Mouse (Mus musculus) urinary bladder, adult 2 months (tissue): Measurements from ENCODE around the gene Rnf130. TPM values are rescaled to one million over a fixed set of nuclear protein-coding genes. Genes with fewer than 3 reads are reported as not detected.
"Not testable (repeated sequence)": the region's sequence is repeated elsewhere in the genome, so short reads cannot be mapped to it uniquely, and the experiment has no call there.

Source experiments
- DNase-seq: peaks from one replicate; pipeline ENCODE4 v3.0.0; 2022; ENCODE audit warnings: low spot score
- polyA plus RNA-seq: library from polyadenylated mRNA; depleted of rRNA; stranded (reverse); fragments of >200 nt; gene quantifications from 2 replicates; pipeline ENCODE4 v1.2.3, GENCODE M21; 2012

The Rnf130 gene
- polyA plus RNA-seq, 1 experiment = 69.6 TPM

DNA sequence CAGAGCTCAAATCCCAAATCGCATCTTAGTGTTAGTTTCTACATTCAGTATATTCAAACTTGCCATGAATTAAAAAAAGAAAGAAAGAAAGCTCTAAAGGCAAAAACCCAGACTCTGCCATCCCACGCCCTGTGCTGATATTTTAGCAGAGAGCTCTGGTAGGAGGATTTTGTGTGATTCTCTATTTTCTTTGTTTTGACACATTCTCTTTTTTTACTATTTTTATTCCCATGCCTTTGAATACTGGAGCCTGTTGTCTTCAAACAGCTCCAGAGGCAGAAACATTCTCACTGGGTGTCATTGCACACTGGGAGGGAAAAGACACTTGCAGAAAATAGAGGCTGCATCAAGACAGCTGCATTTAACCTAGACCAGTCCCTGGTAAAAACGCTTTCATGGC lies 61.1 kb downstream of the Rnf130 start:
- DNase-seq = no peak

DNA sequence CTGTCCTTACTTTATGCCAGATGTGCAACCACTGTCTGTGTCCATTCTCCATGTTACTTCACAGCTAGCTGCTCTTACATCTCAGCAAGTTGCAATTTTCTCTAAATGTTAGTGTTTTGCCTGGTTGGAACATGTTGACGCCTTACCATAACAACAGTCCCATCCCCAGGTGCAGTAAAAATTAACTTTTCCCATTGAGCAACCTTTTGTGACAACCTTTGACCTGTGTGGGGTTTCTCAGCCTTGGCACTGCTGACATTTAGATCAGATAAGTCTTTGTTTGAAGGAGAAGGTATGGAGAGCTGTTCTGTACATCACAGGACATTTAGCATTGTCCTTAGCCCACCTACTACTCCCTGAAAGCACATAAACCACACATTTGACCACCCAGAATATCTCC lies 64.7 kb downstream of the Rnf130 start:
- DNase-seq = no peak

DNA sequence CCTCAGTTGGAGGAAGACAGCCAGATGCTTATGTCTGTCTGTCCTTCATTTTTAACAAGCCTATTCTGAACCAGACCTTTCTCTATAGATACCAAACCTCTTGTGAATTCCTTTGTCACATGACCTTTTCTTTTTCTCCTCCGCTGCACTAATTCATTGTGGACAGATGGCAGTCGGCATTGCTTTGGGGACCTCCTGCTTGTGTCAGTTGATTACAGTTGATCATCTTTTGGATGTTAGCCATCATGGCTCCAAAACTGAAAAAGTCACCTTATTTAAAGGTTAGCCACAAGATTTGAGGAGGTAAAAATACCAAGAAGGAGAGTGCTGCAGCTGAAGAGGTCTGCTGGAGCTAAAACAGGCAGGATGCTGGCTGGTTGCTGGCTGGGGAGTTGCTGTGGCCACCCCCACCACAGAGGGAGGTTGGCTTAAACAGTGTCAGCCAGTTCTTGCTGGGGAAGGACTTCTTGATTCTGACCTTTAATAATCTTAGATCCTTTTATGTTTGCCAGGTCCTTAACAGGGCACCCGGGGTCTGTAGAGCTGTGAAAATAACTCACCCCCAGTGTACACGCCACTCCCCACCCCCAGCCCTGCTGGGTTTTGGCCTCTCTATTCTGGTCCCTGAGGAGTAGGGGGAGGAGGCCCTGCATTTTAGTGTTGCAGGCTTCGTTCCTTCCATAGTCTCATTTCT lies 66.0 kb downstream of the Rnf130 start:
- no peak for DNase-seq

DNA sequence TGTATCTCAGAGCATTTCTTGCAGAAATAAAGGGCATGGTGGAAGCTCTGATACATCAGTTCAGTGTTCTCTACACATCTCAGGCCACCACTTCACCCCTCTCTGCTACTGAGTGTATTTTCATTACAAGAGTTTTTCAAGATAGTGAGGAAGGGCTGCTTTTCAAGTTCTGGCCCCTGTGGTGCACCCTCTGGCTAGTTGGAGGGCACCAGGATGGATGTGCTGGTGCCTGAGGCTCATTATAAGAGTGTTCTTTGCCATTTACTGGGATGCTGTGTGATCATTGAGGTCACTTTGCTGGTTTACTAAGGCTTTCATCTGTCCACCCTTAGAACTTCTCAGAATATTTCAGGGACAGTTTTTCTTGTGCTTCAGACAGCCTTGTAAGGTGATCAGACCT lies 66.5 kb downstream of the Rnf130 start:
- DNase-seq = no peak

- DNase-seq = no peak
These were observed 70.5 kb downstream of the Rnf130 start for GRCm38 (mm10) chr11:50095661-50096060.

DNA sequence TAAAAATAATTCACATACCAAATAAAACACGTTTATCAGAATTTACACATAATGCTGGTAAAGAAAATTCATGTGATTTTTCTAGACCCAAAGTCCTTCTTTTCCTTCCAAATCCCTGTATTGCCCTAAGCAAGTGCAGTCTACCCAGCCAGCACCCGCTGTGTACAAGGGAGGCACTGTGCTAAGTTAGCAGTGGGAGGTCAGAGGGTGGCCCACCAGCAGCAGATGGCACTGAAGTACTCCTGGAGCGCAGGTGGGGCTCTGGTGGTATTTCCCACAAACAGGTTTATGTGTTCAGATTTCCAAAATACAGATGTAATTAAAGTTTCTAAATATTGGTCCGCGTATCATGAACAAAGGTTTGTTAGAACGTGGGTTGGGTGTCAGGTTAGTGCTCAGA lies 71.9 kb downstream of the Rnf130 start:
- DNase-seq = no peak

DNA sequence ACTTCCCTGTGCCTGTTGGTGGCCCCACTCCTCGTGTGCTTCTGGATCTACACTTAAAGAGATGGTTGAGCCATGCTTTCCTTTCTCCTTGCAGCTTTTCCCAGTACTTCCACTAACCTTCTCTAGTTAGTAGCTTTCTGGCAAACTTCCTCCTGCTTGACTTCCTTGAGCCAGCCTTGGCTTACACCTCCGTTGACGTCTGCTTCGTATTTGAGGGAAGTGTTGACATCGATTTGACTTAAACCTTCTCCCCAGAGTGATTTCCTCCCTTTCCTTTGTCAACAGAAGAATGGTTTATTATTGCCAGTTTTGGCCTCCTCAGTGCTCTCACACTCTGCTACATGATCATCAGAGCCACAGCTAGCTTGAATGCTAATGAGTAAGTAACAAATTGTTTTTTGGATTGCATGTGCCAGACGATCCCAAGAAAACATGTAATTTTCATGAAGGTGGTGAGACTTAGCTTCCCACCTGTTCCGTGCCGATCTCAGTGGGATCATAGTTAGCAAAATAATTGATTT lies 73.9 kb downstream of the Rnf130 start:
- no peak for DNase-seq

DNA sequence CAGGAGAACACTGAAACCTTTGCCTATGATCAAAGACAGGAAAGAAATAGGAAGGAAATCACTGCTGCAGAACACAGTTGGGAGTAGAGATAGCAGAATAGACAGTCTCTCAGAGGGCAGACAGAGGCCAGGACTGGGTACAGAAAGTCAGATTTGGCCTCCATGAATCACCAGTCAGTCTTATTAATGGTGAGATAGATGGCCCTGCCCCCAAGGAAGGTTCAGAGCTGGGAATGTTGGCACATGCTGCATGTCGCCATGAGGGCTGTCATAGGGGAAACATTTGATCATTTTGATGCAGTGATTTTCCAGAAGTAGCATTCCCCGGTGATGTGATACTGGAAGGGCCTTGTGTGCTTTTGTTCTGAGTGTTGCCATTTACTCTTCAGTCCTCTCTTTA lies 74.5 kb downstream of the Rnf130 start:
- DNase-seq = no peak

DNA sequence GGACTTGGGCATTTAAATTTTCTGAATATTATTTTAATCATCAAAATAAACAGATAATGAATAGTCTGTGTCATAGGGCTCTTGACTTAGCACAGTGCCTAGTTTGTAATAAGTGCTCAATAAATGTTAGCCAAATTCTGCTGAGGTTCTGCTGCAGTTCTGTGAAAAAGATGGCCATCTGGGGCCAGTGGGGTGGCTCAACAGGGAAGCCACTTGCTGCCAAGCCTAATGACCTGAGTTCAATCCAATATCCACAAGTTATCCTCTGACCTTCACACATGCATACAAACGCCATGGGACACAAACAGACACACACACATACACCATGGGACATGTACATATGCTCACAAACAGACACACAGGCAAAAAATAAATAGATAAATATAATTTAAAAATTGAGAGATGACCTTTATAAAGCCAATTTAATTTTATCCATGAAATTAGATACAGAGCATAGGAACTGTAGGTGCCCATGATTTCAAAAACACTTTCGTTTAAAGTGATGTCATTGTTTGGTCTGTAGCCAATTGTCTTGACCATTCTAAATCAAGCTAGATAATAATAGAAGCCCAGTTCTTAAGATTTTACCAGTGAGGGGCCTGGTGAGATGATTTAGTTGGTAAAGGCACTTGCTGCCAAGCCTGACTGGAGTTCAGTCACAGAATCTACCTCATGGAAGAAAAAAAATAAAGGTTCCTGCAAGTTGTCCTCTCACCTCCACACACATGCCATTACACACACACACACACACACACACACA lies 75.6 kb downstream of the Rnf130 start:
- no peak for DNase-seq

DNA sequence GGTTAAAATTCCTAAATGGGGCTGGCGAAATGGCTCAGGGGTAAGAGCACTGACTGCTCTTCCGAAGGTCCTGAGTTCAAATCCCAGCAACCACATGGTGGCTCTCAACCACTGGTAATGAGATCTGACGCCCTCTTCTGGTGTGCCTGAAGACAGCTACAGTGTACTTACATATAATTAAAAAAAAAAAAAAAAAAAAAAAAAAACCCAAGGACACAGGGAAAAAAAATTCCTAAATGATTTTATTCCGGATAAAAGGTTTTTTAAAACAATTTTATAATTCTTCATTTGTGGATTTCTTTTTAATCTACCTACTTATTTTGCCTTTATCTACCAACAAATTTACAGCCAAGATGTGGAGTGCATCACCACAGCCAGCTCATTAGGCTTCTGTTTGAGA lies 76.8 kb downstream of the Rnf130 start:
- not testable (repeated sequence) for DNase-seq

GRCm38 (mm10) chr11:50104016-50104415 lies 78.9 kb downstream of the Rnf130 start:
- DNase-seq = no peak

DNA sequence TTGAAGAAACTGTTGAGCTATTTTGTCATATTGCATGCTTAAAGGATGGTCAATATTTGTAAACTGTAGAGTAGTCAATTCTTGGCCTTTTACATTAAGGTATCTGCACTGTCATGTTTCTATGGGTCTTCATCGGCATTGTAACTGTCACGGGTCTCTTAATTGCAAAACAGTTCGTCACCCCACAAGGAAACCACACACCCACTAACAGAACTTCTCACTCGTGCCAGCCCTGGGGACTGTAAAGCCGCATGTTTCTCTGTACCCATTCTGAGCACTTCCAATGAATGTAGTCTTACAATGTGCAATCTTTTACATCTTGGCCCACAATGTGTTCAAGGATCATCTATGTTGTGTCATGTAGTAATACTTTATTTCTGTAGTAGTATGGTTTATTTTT lies 80.1 kb downstream of the Rnf130 start:
- DNase-seq = no peak

DNA sequence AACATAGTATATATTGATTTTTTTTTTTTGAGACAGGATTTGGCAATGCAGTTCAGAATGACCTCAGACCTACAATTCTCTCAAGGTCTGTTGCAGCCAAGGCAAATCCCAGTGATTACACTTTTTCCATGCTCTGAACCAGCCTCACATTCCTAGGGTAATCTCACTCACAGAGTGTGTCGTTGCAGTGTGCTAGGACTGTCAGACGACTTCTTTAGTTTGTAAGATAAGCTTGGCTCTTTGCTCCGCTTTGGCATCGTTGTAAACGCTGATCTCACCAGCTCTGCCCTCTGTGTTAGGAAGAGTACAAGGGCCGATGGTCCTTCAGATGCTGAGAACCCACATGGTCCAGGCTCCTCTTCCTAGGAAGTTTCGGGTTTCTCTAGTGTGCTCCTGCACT lies 80.9 kb downstream of the Rnf130 start:
- DNase-seq = no peak

- no peak for DNase-seq
These were observed 83.7 kb downstream of the Rnf130 start for GRCm38 (mm10) chr11:50108823-50109244.

DNA sequence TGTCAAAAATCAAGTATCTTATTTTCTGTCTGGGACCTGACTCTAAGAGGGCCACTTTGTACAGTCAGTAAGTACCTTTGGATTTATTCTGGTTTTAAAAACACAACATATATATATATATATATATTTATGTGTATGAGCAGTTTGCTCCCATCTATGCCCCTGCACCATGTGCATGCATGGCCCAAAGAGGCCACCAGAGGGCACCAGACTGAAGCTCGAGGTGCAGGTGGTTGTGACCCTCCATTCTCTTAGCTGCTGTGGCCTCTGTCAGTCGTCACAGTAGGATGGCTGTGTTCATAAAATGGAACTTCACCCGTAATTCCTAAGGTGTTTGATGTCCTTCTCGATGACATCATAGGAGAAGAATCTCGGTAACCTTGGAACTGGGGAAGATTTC lies 89.2 kb downstream of the Rnf130 start:
- DNase-seq = peak; percentile 41

DNA sequence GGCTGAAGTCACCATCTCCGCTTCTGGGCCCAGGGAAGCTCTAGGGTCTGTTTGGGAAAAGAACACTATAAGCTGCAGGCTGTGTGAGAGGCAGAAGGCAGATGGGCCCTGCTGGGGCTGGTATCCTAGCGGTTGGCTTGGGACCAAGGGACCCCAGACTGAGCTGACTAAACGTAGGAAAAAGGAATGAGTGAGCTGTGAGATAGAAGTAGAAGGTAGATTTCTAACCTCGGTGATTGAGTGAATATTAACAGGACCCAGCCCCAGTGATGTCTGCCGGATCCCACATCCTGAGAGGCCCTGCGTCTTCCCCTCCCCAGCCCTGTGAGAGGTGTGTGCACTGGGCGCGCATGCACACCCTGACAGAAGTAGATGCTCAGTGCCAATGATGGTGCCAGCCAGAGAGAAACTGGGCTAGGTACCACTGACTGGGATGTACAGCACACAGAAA lies 97.5 kb downstream of the Rnf130 start:
- DNase-seq = no peak

DNA sequence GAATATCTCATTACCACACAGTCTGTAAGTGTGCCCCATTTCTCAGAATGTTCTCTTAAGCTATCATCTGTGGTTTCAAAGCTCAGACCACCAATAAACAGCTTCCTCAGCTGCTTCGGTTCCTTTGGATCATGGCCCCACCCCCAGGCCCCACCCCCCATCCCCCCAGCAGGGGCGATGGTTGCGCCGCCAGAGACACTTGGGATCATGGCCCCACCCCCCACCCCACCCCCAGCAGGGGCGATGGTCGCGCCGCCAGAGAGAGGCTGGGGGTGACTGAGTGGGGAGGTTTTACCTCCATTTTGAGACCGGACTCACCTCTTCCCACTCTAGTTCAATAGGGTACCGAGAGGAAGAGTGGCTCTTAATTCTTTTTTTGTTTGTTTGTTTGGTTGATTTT lies 102.6 kb downstream of the Rnf130 start:
- DNase-seq = no peak

DNA sequence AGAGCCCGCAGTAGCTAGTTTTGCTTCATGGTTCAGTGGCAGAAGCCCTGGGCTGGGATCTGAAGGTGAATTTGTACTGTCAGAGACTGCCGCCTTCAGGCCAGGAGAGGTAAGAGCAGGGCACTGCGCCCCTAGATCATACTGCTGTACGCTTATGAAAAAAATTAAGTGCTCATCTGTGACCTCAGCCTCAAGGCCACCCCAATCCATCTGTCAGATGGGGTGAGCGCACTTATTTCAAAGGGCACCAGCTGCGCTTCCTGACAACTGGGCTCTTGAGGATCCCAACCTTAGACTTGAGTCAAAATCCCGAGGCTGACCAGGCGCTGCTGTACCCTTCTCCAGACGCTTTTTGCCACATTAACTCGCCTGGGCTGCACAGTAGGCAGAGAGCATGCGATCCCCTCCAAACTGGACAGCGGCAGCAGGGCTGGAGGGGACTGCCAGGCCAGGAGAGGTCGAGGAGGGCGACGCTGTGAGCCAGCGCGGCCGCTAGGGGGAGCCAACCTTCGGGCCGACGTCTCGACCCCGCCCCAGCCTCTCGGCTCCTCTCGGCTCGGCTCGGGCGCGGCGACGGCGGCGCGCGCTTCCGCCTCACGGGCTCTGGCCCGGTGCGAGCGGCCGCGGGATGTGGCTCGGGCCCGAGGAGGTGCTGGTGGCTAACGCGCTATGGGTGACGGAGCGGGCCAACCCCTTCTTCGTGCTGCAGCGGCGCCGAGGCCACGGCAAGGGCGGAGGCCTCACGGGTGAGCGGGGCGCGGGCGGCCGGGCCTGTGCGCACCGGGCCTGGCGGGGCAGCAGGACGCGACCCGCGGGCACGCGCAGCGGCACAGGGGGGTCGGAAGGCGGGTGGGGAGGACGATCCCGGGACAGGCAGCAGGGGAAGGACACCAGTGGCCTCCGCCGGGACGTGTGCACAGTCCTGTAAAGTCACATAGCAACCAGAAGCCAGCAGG lies 105.9 kb downstream of the Rnf130 start, which contains the start of gene Tbc1d9b:
TSS of gene Tbc1d9b (plus strand) at position 586 of the 956 bp plus-strand sequence.
- DNase-seq = peak; percentile 86

DNA sequence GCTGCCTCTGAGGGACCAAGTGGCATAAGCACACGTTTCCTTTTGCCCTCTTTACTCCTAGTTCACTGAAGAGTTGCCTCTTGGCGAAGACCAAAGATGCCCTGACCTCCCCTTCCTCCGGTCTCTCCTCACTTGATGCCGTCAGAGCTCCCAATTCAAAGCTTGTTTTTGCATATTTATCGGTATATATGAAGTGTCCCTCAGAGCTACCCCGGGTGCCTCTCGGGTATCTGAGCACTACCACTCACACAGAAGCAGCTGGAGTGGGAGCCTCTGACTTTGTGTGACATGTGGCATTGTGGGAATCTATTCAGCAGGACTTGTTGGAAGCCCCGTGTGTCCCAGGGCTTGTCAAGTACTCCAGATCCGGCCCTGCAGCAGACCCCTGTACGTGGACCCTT lies 106.7 kb downstream of the Rnf130 start:
- DNase-seq = no peak

GRCm38 (mm10) chr11:50132265-50132664 lies 107.1 kb downstream of the Rnf130 start:
- no peak for DNase-seq

DNA sequence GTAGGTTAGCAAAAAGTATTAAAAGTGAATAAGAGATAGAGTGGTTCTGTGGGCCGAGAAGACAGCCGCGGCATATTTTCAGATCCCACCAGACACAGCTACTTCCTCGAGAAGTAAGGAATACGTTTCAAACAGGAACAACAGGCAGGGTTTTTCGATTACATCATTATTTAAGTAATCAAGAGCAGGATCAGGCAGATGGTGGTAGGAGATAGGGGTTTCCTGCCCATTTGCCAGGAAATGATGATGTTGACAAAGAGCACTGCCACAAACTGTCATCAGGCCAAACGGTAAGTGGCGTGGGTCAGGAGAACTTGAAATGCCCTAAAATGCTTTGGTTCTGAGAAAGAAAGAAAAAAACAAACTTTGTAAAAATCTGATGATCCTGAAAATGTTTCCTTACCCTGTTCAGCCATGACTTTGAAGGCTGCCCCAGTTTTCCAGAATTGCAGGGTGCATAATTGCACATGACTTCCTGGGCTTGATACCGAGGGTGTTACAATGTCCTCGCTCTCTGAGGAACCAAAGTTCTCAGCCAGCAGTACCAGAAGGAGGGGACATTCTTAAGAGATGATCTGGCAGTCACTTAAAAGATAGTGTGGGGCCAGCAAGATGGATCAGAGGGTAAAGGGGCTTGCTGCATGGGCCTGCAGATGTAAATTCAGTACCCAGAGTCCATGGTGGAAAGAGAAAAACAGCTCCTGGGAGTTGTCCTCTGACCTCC lies 109.2 kb downstream of the Rnf130 start:
- DNase-seq = no peak
